In genomic region chr11:73094231-73094995, GRCm38 (mm10) we compare ENCODE assay signal across 26 mouse cellular contexts. TPM values are rescaled to one million over a fixed set of nuclear protein-coding genes. Genes with fewer than 3 reads are reported as not detected.
A peak's percentile ranks its signal among the peaks of the same experiment; 100 is the strongest.
DNase-seq lines count a peak whose midpoint lies in the region; ATAC-seq and TF ChIP-seq lines count a peak whose summit lies in the region.
"Had no signal": no experiment of that assay in that cellular context is flagged by ENCODE, and none has a peak within 500 bp of the region (broad histone marks: within the 10 kb centered on the region; RNA-seq: fewer than 3 reads in every experiment).

No protein-coding gene starts in this region.

- no peaks in the 10 kb centered on the region for H3K36me3 ChIP-seq in stomach, embryonic 15.5 days
- no peaks in the 10 kb centered on the region for H3K36me3 ChIP-seq in stomach, postnatal 0 days (ENCODE audit: control insufficient read depth, insufficient read depth, low read length)
- H3K36me3 ChIP-seq in midbrain, embryonic 16.5 days (ENCODE audit: control insufficient read depth, insufficient read depth, low read length): no peaks in the 10 kb centered on the region
- H3K36me3 ChIP-seq: embryonic facial prominence, embryonic 12.5 days; hindbrain, embryonic 13.5 days; intestine, embryonic 15.5 days; kidney, embryonic 15.5 days; lung, embryonic 15.5 days had no signal

- 0 out of 2 replicates have a peak, but pooled peaks have one; percentile 10 for ATAC-seq in stomach, embryonic 15.5 days (ENCODE audit: insufficient read depth, low FRiP score, low read depth)
- ATAC-seq in stomach, postnatal 0 days (ENCODE audit: low FRiP score, low TSS enrichment): no peak
- peak; percentile 35; the same call in 1 of the 2 replicates for ATAC-seq in megakaryocyte progenitor cell, adult 5-6 weeks (replicated peaks; ENCODE audit: poor library complexity)
- ATAC-seq in midbrain, embryonic 16.5 days: no peak
- ATAC-seq: forebrain, embryonic 13.5 days; intestine, embryonic 15.5 days had no signal

- no peaks in the 10 kb centered on the region for H3K9me3 ChIP-seq in stomach, embryonic 15.5 days
- no peaks in the 10 kb centered on the region for H3K9me3 ChIP-seq in stomach, postnatal 0 days (ENCODE audit: control insufficient read depth, low read length)
- H3K9me3 ChIP-seq in midbrain, embryonic 16.5 days (replicated peaks; ENCODE audit: control insufficient read depth, low read length, poor library complexity, severe bottlenecking): no peaks in the 10 kb centered on the region
- H3K9me3 ChIP-seq: embryonic facial prominence, embryonic 12.5 days; forebrain, embryonic 13.5 days; hindbrain, embryonic 13.5 days; intestine, embryonic 15.5 days; kidney, embryonic 15.5 days; lung, embryonic 15.5 days had no signal

- H3K4me2 ChIP-seq in stomach, embryonic 15.5 days: no peak overlapping the region
- H3K4me2 ChIP-seq in stomach, postnatal 0 days (replicated peaks; ENCODE audit: low read depth): no peak overlapping the region
- no peak overlapping the region for H3K4me2 ChIP-seq in midbrain, embryonic 16.5 days (ENCODE audit: low read length)
- H3K4me2 ChIP-seq: embryonic facial prominence, embryonic 12.5 days; forebrain, embryonic 13.5 days; hindbrain, embryonic 13.5 days; intestine, embryonic 15.5 days; kidney, embryonic 15.5 days; liver, embryonic 11.5 days; lung, embryonic 15.5 days had no signal

- no peak for TF ChIP-seq CTCF in stomach, postnatal 0 days (IDR thresholded peaks at IDR 0.05; ENCODE audit: low read depth)

- H3K9ac ChIP-seq in stomach, embryonic 15.5 days: no peak overlapping the region
- no peak overlapping the region for H3K9ac ChIP-seq in stomach, postnatal 0 days (ENCODE audit: low read length)
- no peak overlapping the region for H3K9ac ChIP-seq in midbrain, embryonic 16.5 days (ENCODE audit: low read depth, low read length)
- H3K9ac ChIP-seq: embryonic facial prominence, embryonic 12.5 days; forebrain, embryonic 13.5 days; hindbrain, embryonic 13.5 days; intestine, embryonic 15.5 days; kidney, embryonic 15.5 days; lung, embryonic 15.5 days had no signal

- 70% methylated on average over 11 of the region's 11 CpGs for WGBS in stomach, embryonic 15.5 days
- 67% methylated on average over 11 of the region's 11 CpGs for WGBS in stomach, postnatal 0 days
- 84% methylated on average over 11 of the region's 11 CpGs for WGBS in midbrain, embryonic 16.5 days

- TF ChIP-seq EP300 in stomach, postnatal 0 days (optimal IDR thresholded peaks at IDR 0.05): no peak

- no peak overlapping the region for H3K4me3 ChIP-seq in stomach, embryonic 15.5 days (replicated peaks)
- no peak overlapping the region for H3K4me3 ChIP-seq in stomach, postnatal 0 days (ENCODE audit: low read depth, low read length)
- no peak overlapping the region for H3K4me3 ChIP-seq in midbrain, embryonic 16.5 days (ENCODE audit: low read depth, low read length)
- H3K4me3 ChIP-seq: embryonic facial prominence, embryonic 12.5 days; erythroblast, embryonic 14.5 days; forebrain, embryonic 13.5 days; hindbrain, embryonic 13.5 days; intestine, embryonic 15.5 days; kidney, embryonic 15.5 days; lung, embryonic 15.5 days had no signal

- no peaks in the 10 kb centered on the region for H3K4me1 ChIP-seq in stomach, embryonic 15.5 days
- no peaks in the 10 kb centered on the region for H3K4me1 ChIP-seq in stomach, postnatal 0 days (replicated peaks; ENCODE audit: control insufficient read depth, insufficient read depth)
- H3K4me1 ChIP-seq in midbrain, embryonic 16.5 days (ENCODE audit: control insufficient read depth, insufficient read depth, low read length): no peaks in the 10 kb centered on the region
- H3K4me1 ChIP-seq: embryonic facial prominence, embryonic 12.5 days; forebrain, embryonic 13.5 days; hindbrain, embryonic 13.5 days; intestine, embryonic 15.5 days; kidney, embryonic 15.5 days; lung, embryonic 15.5 days had no signal

- DNase-seq in stomach, postnatal 0 days (ENCODE audit: low spot score): no peak
- peak; percentile 67 for DNase-seq in T-cell, adult 2 months (ENCODE audit: low spot score)
- peak; percentile 36 to 48 for DNase-seq in thymus, postnatal 36 days
- DNase-seq in ovary, postnatal 10 days (ENCODE audit: low spot score): no peak
- DNase-seq in cerebellum, adult 11 months: no peak
- DNase-seq: adrenal gland, postnatal 36 days; cerebellum, adult 2 months; gastrocnemius, postnatal 25 days; heart, postnatal 14 days; kidney, postnatal 4 days; layer of hippocampus, adult 9-11 months; midbrain, embryonic 14.5 days; retina, postnatal 1 day; right cerebral cortex, postnatal 4 days had no signal

- no peaks in the 10 kb centered on the region for H3K27me3 ChIP-seq in stomach, embryonic 15.5 days (replicated peaks)
- H3K27me3 ChIP-seq in stomach, postnatal 0 days (ENCODE audit: control insufficient read depth, insufficient read depth, low read length): no peaks in the 10 kb centered on the region
- no peaks in the 10 kb centered on the region for H3K27me3 ChIP-seq in midbrain, embryonic 16.5 days (ENCODE audit: control insufficient read depth, insufficient read depth, low read depth, low read length)
- H3K27me3 ChIP-seq: CH12.LX; embryonic facial prominence, embryonic 12.5 days; forebrain, embryonic 13.5 days; hindbrain, embryonic 13.5 days; intestine, embryonic 15.5 days; kidney, embryonic 15.5 days; lung, embryonic 15.5 days had no signal

- no peak overlapping the region for H3K27ac ChIP-seq in stomach, embryonic 15.5 days
- no peak overlapping the region for H3K27ac ChIP-seq in stomach, postnatal 0 days (replicated peaks)
- H3K27ac ChIP-seq in midbrain, embryonic 16.5 days (ENCODE audit: low read length): no peak overlapping the region
- H3K27ac ChIP-seq: embryonic facial prominence, embryonic 12.5 days; forebrain, embryonic 13.5 days; hindbrain, embryonic 13.5 days; intestine, embryonic 15.5 days; kidney, embryonic 15.5 days; lung, embryonic 15.5 days had no signal

RNA-seq across cellular contexts. Expression of gene Itgae, which starts 4.0 kb away (rescaled TPM):
- polyA plus RNA-seq in stomach, embryonic 15.5 days (2015; fragmentation: Nextera tagmentation; extraction: Ambion mirVana): 0.33 and 0.57 TPM in 2 replicates
- polyA plus RNA-seq in stomach, postnatal 0 days (2015; fragmentation: Nextera tagmentation; extraction: Ambion mirVana): 0.13 and 0.15 TPM in 2 replicates
- total RNA-seq in megakaryocyte progenitor cell, adult 5-6 weeks (2015): 0.07 TPM in 1 of 2 replicates, not detected in the other
- total RNA-seq in megakaryocyte progenitor cell, adult 5-6 weeks (2017): 0.20 TPM in 1 of 2 replicates, not detected in the other
- 0.24 and 0.25 TPM in 2 replicates for polyA plus RNA-seq in midbrain, embryonic 16.5 days (2015; fragmentation: Nextera tagmentation; extraction: Ambion mirVana)
- polyA plus RNA-seq: erythroblast, embryonic 14.5 days had no signal

RNA-seq across cellular contexts. Expression of gene Haspin, which starts 43.7 kb away (rescaled TPM):
- 14.4 and 14.6 TPM in 2 replicates for polyA plus RNA-seq in stomach, embryonic 15.5 days (2015; fragmentation: Nextera tagmentation; extraction: Ambion mirVana)
- 2.7 and 3.6 TPM in 2 replicates for polyA plus RNA-seq in stomach, postnatal 0 days (2015; fragmentation: Nextera tagmentation; extraction: Ambion mirVana)
- total RNA-seq in megakaryocyte progenitor cell, adult 5-6 weeks (2015): 17.2 and 19.0 TPM in 2 replicates
- 17.7 and 24.1 TPM in 2 replicates for total RNA-seq in megakaryocyte progenitor cell, adult 5-6 weeks (2017)
- 1.6 and 2.1 TPM in 2 replicates for polyA plus RNA-seq in midbrain, embryonic 16.5 days (2015; fragmentation: Nextera tagmentation; extraction: Ambion mirVana)

RNA-seq across cellular contexts. Expression of gene Ncbp3, which starts 46.8 kb away (rescaled TPM):
- 10.4 and 12.0 TPM in 2 replicates for polyA plus RNA-seq in stomach, embryonic 15.5 days (2015; fragmentation: Nextera tagmentation; extraction: Ambion mirVana)
- polyA plus RNA-seq in stomach, postnatal 0 days (2015; fragmentation: Nextera tagmentation; extraction: Ambion mirVana): 4.9 TPM in 2 replicates
- total RNA-seq in megakaryocyte progenitor cell, adult 5-6 weeks (2015): 9.6 and 10.2 TPM in 2 replicates
- 12.7 and 15.1 TPM in 2 replicates for total RNA-seq in megakaryocyte progenitor cell, adult 5-6 weeks (2017)
- 9.8 and 12.1 TPM in 2 replicates for polyA plus RNA-seq in midbrain, embryonic 16.5 days (2015; fragmentation: Nextera tagmentation; extraction: Ambion mirVana)

Comparison
In these comparisons a context has a peak if more than half of its experiments do, and no peak if none do; other contexts are left out.
1. ATAC-seq: peak in stomach, embryonic 15.5 days (single experiment) and megakaryocyte progenitor cell, adult 5-6 weeks (single experiment); none in stomach, postnatal 0 days (single experiment) and midbrain, embryonic 16.5 days (single experiment).
2. DNase-seq: peak in T-cell, adult 2 months (single experiment) and thymus, postnatal 36 days (2 of 2); none in stomach, postnatal 0 days (single experiment), ovary, postnatal 10 days (single experiment) and cerebellum, adult 11 months (single experiment).